Mouse (Mus musculus): ENCODE data around the gene Wwox.

DNA sequence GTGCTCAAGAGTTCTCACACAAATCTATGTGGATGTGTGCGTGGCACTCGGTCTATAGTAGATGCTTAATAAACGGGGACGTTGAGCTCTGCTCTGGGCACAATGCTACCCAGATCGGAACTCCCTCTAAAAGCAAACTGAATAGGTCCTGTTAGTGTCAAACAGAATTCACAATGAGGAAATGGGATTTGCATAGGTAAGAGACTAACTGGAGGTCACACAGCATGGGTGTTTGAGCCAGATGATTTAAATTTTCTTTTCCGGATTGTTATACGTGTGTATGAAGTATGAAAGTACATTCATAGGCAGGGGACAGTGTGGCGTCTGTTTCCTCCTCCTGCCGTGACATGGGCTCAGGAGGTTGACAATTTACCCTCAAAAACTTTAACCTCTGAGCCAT lies 469.7 kb downstream of the Wwox start:
- no peak for TF ChIP-seq MAZ (IDR thresholded peaks at IDR 0.05; ENCODE audit: low read depth, low read length)
- no peak for TF ChIP-seq MXI1 (IDR thresholded peaks at IDR 0.05; ENCODE audit: low read depth, low read length)
- no peak for TF ChIP-seq E2F4 (IDR thresholded peaks at IDR 0.05; ENCODE audit: insufficient replicate concordance, low read depth, low read length)
- peak; percentile 5; the same call in 1 of the 2 replicates for TF ChIP-seq MAX (IDR thresholded peaks at IDR 0.05; ENCODE audit: low read length)
- TF ChIP-seq SMC3 (IDR thresholded peaks at IDR 0.05; ENCODE audit: low read depth, low read length), result no peak
- TF ChIP-seq CTCF (conservative IDR thresholded peaks at IDR 0.05 in 1 of 2, IDR thresholded peaks at IDR 0.05 in 1 of 2; ENCODE audit: low read depth in 2 of 2, low read length in 2 of 2), result no peak
- TF ChIP-seq ZNF384 (IDR thresholded peaks at IDR 0.05; ENCODE audit: low read depth, low read length), result no peak; the same call in 1 of the 2 replicates
- TF ChIP-seq POLR2A (IDR thresholded peaks at IDR 0.05; ENCODE audit: low read depth, low read length), result peak; percentile 42
- TF ChIP-seq EP300 (IDR thresholded peaks at IDR 0.05; ENCODE audit: low read length), result no peak; the same call in 1 of the 2 replicates
- TF ChIP-seq ZC3H11A (IDR thresholded peaks at IDR 0.05; ENCODE audit: low read depth, low read length), result no peak
- TF ChIP-seq MYC (IDR thresholded peaks at IDR 0.05; ENCODE audit: low read depth, low read length), result 0 out of 2 replicates have a peak, but pooled peaks have one; percentile 32
- TF ChIP-seq USF1 (IDR thresholded peaks at IDR 0.05; ENCODE audit: low read depth, low read length), result no peak
